Mouse (Mus musculus) neutrophil, adult 5-6 weeks (primary cell): ENCODE results near the gene Rhox7a. TPM values are rescaled to one million over a fixed set of nuclear protein-coding genes. Genes with fewer than 3 reads are reported as not detected.
"Not testable (repeated sequence)": the region's sequence is repeated elsewhere in the genome, so short reads cannot be mapped to it uniquely, and the experiment has no call there.

ENCODE experiments used
- ATAC-seq: fragments of 151-379, 151-347 bp; 2 replicates; pipeline ENCODE4 v1.8.0; 2017; ENCODE audit warnings: mild to moderate bottlenecking, moderate TSS enrichment; ENCODE audit not compliant: insufficient number of reproducible peaks, poor library complexity, low FRiP score, severe bottlenecking; ENCODE audit errors: extremely low read depth
- total RNA-seq: library from RNA; stranded (forward); fragments of 200-1000 nt; gene quantifications from 2 replicates; pipeline ENCODE4 v1.2.3, GENCODE M21; 2017

Rhox7a gene
- not detected in 2 replicates for total RNA-seq

DNA sequence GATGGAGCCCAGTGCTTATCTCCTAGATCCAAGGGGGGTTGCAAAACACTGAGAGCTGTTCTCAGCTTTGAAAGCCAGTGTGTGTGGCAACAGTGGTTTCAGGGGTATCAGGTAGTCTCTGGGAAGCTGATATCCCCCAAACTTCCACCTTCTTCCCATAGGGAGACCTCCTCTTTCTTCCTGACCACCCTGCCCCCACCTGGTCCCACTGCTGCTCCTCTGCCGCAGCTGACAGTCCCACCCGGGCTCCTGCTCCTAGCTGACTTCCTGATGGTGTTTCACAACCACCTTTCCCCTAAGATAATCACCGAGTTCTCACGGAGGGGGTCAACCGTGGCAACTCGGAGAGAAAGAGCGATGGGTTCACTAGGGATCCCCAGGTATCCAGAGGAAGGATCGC is at the start of gene Rhox7a:
TSS of gene Rhox7a (plus strand) at position 301 of the 400 bp plus-strand sequence.
- ATAC-seq = not testable (repeated sequence)

DNA sequence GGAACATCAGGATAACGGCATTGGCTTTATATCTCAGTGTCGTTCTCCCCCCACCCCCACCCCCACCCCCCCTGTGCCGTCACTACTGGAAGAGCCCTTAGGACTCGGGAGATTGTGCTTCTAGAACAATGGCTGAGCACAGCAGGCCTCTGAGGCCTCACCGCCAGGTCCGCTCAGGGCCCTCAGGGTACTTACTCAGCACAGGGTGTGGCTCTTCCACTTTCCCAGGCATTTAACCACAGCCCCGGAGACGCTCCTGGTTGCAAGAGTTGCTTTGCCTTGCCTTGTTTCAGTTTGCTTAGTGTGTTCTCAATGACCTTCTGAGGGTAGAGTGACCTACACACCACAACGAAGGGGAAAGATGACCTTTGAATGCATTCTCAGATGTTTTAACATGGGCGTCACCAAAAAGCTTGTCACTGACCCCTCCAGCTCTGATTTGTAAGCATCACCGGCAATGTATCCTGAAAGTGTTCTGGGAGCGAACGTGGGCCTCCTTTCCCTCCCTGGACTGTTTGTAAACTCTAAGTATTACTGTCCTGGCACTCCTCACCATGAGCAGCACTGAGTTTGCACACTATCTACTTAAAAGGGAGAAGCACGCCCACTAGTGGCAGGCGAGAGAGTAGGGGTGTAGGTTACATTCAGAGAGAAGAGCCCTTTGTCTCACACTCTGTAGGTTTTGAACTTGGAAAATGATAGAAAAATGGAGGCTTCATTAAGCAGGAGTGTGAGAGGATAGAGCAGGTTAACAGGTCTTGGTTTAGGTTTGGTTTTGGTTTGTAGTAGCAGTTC is 24.0 kb upstream of the Rhox7a start:
- ATAC-seq = no peak

DNA sequence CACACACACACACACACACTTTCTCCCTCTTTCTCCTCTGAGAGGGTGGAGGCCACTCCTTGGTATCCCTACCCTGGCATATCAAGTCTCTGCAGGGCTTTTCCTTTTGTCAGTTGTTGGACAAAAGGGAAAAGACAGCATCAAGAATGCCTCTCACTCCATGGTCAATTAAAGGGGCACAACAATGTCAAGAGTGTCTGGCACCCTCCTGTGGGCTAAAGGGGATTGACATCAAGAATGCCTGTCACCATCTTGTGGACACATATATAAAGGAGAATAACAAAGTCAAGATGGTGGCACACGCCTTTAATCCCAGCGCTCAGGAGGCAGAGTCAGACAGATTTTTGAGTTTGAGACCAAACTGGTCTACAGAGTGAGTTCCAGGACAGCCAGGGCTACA is 22.1 kb upstream of the Rhox7a start:
- ATAC-seq = no peak

DNA sequence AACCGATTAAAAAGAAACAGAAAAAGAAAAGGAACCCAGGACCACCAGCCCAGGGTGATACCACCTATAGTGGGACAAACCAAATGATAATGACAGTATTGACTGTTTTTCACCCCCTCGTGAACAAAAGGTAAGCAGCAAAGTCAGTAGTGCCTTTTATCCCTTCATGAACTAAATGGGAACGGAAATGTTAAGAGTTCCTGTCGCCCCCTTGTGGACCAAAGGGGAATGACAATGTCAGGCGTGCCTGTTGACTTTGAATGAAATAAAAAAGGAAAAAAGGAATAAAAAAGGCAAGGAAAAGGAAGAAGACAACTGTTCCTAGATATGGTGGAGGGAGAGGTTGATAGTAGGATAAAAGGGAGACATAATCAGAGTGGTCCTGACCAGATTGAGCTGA is 20.3 kb upstream of the Rhox7a start:
- ATAC-seq = no peak

- ATAC-seq = no peak
Observed at GRCm38 (mm10) chrX:37815665-37816064, 15.8 kb upstream of the Rhox7a start.

DNA sequence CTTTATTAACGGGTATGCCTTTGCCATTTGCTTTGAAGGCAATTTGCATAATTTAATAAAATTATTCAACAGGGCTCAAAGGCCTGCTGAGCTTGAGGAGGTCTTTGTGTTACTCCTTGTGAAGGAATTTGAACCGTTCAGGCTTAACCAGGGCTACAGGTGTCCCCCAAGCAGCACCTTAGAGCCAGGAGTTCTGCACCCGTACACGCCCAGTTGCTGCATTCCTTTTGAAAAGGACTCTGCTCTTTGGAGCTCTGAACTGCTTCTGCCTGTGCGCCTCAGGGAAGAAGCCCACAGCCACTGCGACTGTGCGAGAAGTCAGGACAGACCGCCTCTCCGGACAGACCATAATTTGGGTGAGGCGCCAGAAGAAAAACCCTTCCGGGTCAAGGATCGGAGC is 4.9 kb upstream of the Rhox7a start, which contains the start of gene Rhox6:
TSS of gene Rhox6 (plus strand) at position 301 of the 400 bp plus-strand sequence.
- ATAC-seq = not testable (repeated sequence)

- ATAC-seq = no peak
Observed at GRCm38 (mm10) chrX:37871641-37872040, 40.2 kb downstream of the Rhox7a start.

- no peak for ATAC-seq
Observed at GRCm38 (mm10) chrX:37878844-37879243, 47.4 kb downstream of the Rhox7a start, which contains the start of gene Rhox8. Gene Rhox8 (minus strand): TSS chrX:37878944.

Other genes with a start within 250 kb of the Rhox7a start
- gene Rhox4f, start 224.0 kb upstream of the Rhox7a start, total RNA-seq = not detected in 2 replicates
- gene Rhox3g, start 203.1 kb upstream of the Rhox7a start, total RNA-seq = not detected in 2 replicates
- not detected in 2 replicates for gene Rhox2g, start 188.2 kb upstream of the Rhox7a start, total RNA-seq
- gene Rhox4g, start 180.4 kb upstream of the Rhox7a start, total RNA-seq = not detected in 2 replicates
- gene Rhox3h, start 162.9 kb upstream of the Rhox7a start, total RNA-seq = not detected in 2 replicates
- not detected in 2 replicates for gene Rhox2h, start 158.4 kb upstream of the Rhox7a start, total RNA-seq
- not detected in 2 replicates for gene Rhox5, start 26.8 kb upstream of the Rhox7a start, total RNA-seq
- gene Rhox6, start 4.8 kb upstream of the Rhox7a start, total RNA-seq = not detected in 2 replicates
- 0.93 TPM in 1 of 2 replicates, not detected in the other for gene Rhox8, start 47.3 kb downstream of the Rhox7a start, total RNA-seq
- not detected in 2 replicates for gene Rhox7b, start 65.5 kb downstream of the Rhox7a start, total RNA-seq
- not detected in 2 replicates for gene Rhox9, start 70.1 kb downstream of the Rhox7a start, total RNA-seq
- not detected in 2 replicates for gene Btg1-ps1, start 187.1 kb downstream of the Rhox7a start, total RNA-seq
- not detected in 2 replicates for gene Btg1-ps2, start 211.4 kb downstream of the Rhox7a start, total RNA-seq
- not detected in 2 replicates for gene Rhox10, start 234.8 kb downstream of the Rhox7a start, total RNA-seq